Mouse (Mus musculus) embryonic facial prominence, embryonic 11.5 days (tissue): Measurements from ENCODE around the gene Fbp1. TPM values are rescaled to one million over a fixed set of nuclear protein-coding genes. Genes with fewer than 3 reads are reported as not detected.
"Not testable (repeated sequence)": the region's sequence is repeated elsewhere in the genome, so short reads cannot be mapped to it uniquely, and the experiment has no call there.

Experiments used
- ATAC-seq: fragments of 200-750 bp; cut with Nextera tagmentation; replicated peaks from 2 replicates; pipeline ENCODE4 v1.8.0; 2017; ENCODE audit warnings: low read depth; ENCODE audit not compliant: insufficient number of reproducible peaks, low FRiP score, low TSS enrichment
- DNase-seq: peaks from one replicate; pipeline ENCODE4 v3.0.0-alpha.2; 2015; ENCODE audit warnings: low spot score
- H3K27ac ChIP-seq: fragments of 300-500 bp; sonication (generic); replicated peaks from 2 replicates; pipeline ENCODE4 v1.5.1; 2014; ENCODE audit warnings: mild to moderate bottlenecking, low read depth, low read length, control low read depth
- H3K27me3 ChIP-seq: fragments of 300-500 bp; sonication (generic); 2 replicates; pipeline ENCODE4 v1.6.1; 2014; ENCODE audit warnings: mild to moderate bottlenecking, low read length, moderate library complexity, mixed read lengths; ENCODE audit not compliant: control insufficient read depth, insufficient read depth
- H3K36me3 ChIP-seq: fragments of 300-500 bp; sonication (generic); replicated peaks from 2 replicates; pipeline ENCODE4 v1.6.1; 2014; ENCODE audit warnings: low read depth, mild to moderate bottlenecking, low read length, moderate library complexity, mixed read lengths; ENCODE audit not compliant: control insufficient read depth, insufficient read depth
- H3K4me1 ChIP-seq: fragments of 300-500 bp; sonication (generic); 2 replicates; pipeline ENCODE4 v1.6.1; 2014; ENCODE audit warnings: low read length, mixed read lengths; ENCODE audit not compliant: control insufficient read depth, insufficient read depth
- H3K4me2 ChIP-seq: fragments of 300-500 bp; sonication (generic); 2 replicates; pipeline ENCODE4 v1.6.1; 2014; ENCODE audit warnings: low read depth, mild to moderate bottlenecking, control low read depth, low read length, moderate library complexity
- H3K4me3 ChIP-seq: fragments of 300-500 bp; sonication (generic); 2 replicates; pipeline ENCODE4 v1.5.1; 2014; ENCODE audit warnings: low read depth, low read length, control low read depth
- H3K9ac ChIP-seq: fragments of 300-500 bp; sonication (generic); replicated peaks from 2 replicates; pipeline ENCODE4 v1.6.1; 2014; ENCODE audit warnings: mild to moderate bottlenecking, control low read depth, low read length
- H3K9me3 ChIP-seq: fragments of 300-500 bp; sonication (generic); replicated peaks from 2 replicates; pipeline ENCODE4 v1.6.1; 2016; ENCODE audit warnings: mild to moderate bottlenecking, low read length, inconsistent platforms, mixed read lengths; ENCODE audit not compliant: control insufficient read depth
- WGBS: fragments of 180-500 bp; shearing (Covaris S2); extraction: QIAGEN DNeasy Blood & Tissue Kit; methylation state at CpG from one replicate; pipeline ENCODE4 v1.1.7; 2014; 5-methylcytosine and 5-hydroxymethylcytosine counted together
- polyA plus RNA-seq: library from polyadenylated mRNA; unstranded; fragments of >200 nt; fragmentation: Nextera tagmentation; extraction: Ambion mirVana; gene quantifications from 2 replicates; pipeline ENCODE4 v1.2.1, GENCODE M21; 2014

The Fbp1 gene
- polyA plus RNA-seq, 1 experiment from 2014 or later: not detected

GRCm38 (mm10) chr13:62865651-62866315 is 22.3 kb downstream of the Fbp1 start:
- peak; percentile 66 for DNase-seq
- Histone ChIP-seq H3K36me3 (no peaks in the 10 kb centered on the region), H3K9ac (no peak overlapping the region), H3K27ac (peak overlapping the region; percentile 7), H3K4me3 (no peak overlapping the region), H3K4me2 (no peak overlapping the region), H3K4me1 (no peaks in the 10 kb centered on the region), H3K9me3 (no peaks in the 10 kb centered on the region), H3K27me3 (no peaks in the 10 kb centered on the region)
- WGBS: 41% methylated on average over 11 of the region's 11 CpGs
- 0 out of 2 replicates have a peak, but pooled peaks have one; percentile 34 for ATAC-seq

GRCm38 (mm10) chr13:62863771-62864170 is 24.3 kb downstream of the Fbp1 start:
- ATAC-seq: no peak
- DNase-seq: no peak
- no peak overlapping the region for H3K27ac ChIP-seq
- no peaks in the 10 kb centered on the region for H3K9me3 ChIP-seq
- H3K36me3 ChIP-seq: no peaks in the 10 kb centered on the region
- no peak overlapping the region for H3K4me2 ChIP-seq
- WGBS: 74% methylated on average over 6 of the region's 6 CpGs
- no peak overlapping the region for H3K9ac ChIP-seq
- no peaks in the 10 kb centered on the region for H3K27me3 ChIP-seq
- H3K4me1 ChIP-seq: no peaks in the 10 kb centered on the region
- no peak overlapping the region for H3K4me3 ChIP-seq

- H3K9ac ChIP-seq: no peak overlapping the region
- no peaks in the 10 kb centered on the region for H3K4me1 ChIP-seq
- DNase-seq: no peak
- H3K4me2 ChIP-seq: no peak overlapping the region
- no peaks in the 10 kb centered on the region for H3K9me3 ChIP-seq
- H3K4me3 ChIP-seq: no peak overlapping the region
- ATAC-seq: no peak
- no peaks in the 10 kb centered on the region for H3K36me3 ChIP-seq
- H3K27ac ChIP-seq: no peak overlapping the region
- no peaks in the 10 kb centered on the region for H3K27me3 ChIP-seq
- 83% methylated on average over 3 of the region's 3 CpGs for WGBS
Measured at GRCm38 (mm10) chr13:62862875-62863274, 25.2 kb downstream of the Fbp1 start.

- ATAC-seq (no peak), DNase-seq (no peak)
- Histone ChIP-seq H3K9ac (no peak overlapping the region), H3K4me2 (no peak overlapping the region), H3K36me3 (no peaks in the 10 kb centered on the region), H3K27me3 (no peaks in the 10 kb centered on the region), H3K4me1 (no peaks in the 10 kb centered on the region), H3K4me3 (no peak overlapping the region), H3K9me3 (no peaks in the 10 kb centered on the region), H3K27ac (no peak overlapping the region)
- WGBS: 91% methylated on average over 4 of the region's 4 CpGs
Measured at GRCm38 (mm10) chr13:62860068-62860467, 28.0 kb downstream of the Fbp1 start.

- ATAC-seq, H3K9me3 ChIP-seq, H3K36me3 ChIP-seq, H3K27ac ChIP-seq, DNase-seq, H3K4me1 ChIP-seq, H3K27me3 ChIP-seq, H3K4me2 ChIP-seq, H3K9ac ChIP-seq, H3K4me3 ChIP-seq: not testable (repeated sequence)
- WGBS: 79% methylated on average over 10 of the region's 10 CpGs
Measured at GRCm38 (mm10) chr13:62859251-62859650, 28.8 kb downstream of the Fbp1 start.

- Histone ChIP-seq H3K27me3 (no peaks in the 10 kb centered on the region), H3K9me3 (no peaks in the 10 kb centered on the region), H3K4me3 (no peak within 1 kb of the TSS), H3K27ac (no peak within 1 kb of the TSS), H3K4me1 (no peaks in the 10 kb centered on the region), H3K9ac (no peak within 1 kb of the TSS), H3K36me3 (no peaks in the 10 kb centered on the region), H3K4me2 (no peak within 1 kb of the TSS)
- no peak for DNase-seq
- 64% methylated on average over 21 of the region's 21 CpGs for WGBS
- no peak for ATAC-seq
Measured at GRCm38 (mm10) chr13:62857941-62858915, 29.9 kb downstream of the Fbp1 start, which contains the start of gene Fbp2. Fbp2 (minus strand) TSS chr13:62858422.

- no peak overlapping the region for H3K27ac ChIP-seq
- ATAC-seq: no peak
Measured at GRCm38 (mm10) chr13:62856850-62857249, 31.2 kb downstream of the Fbp1 start.

GRCm38 (mm10) chr13:62856305-62856675 is 31.8 kb downstream of the Fbp1 start:
- 5% methylated on average over 5 of the region's 5 CpGs for WGBS
- peak; percentile 89 for DNase-seq

More at GRCm38 (mm10) chr13:62856850-62857249, 31.2 kb downstream of the Fbp1 start:
- Histone ChIP-seq H3K9me3 (no peaks in the 10 kb centered on the region), H3K9ac (no peak overlapping the region), H3K36me3 (no peaks in the 10 kb centered on the region), H3K27me3 (no peaks in the 10 kb centered on the region), H3K4me2 (no peak overlapping the region), H3K4me1 (no peaks in the 10 kb centered on the region), H3K4me3 (no peak overlapping the region)
- WGBS: 85% methylated on average over 14 of the region's 14 CpGs
- no peak for DNase-seq

More at GRCm38 (mm10) chr13:62856305-62856675, 31.8 kb downstream of the Fbp1 start:
- no peaks in the 10 kb centered on the region for H3K36me3 ChIP-seq
- no peak overlapping the region for H3K4me3 ChIP-seq
- H3K9ac ChIP-seq: no peak overlapping the region; the same call in 1 of the 2 replicates
- peak overlapping the region; percentile 29 for H3K4me2 ChIP-seq
- peak; percentile 92 for ATAC-seq
- H3K27me3 ChIP-seq: no peaks in the 10 kb centered on the region
- no peaks in the 10 kb centered on the region for H3K9me3 ChIP-seq
- H3K27ac ChIP-seq: no peak overlapping the region
- no peaks in the 10 kb centered on the region for H3K4me1 ChIP-seq
